Mouse (Mus musculus): ENCODE measurements around the gene Tbc1d23.

DNA sequence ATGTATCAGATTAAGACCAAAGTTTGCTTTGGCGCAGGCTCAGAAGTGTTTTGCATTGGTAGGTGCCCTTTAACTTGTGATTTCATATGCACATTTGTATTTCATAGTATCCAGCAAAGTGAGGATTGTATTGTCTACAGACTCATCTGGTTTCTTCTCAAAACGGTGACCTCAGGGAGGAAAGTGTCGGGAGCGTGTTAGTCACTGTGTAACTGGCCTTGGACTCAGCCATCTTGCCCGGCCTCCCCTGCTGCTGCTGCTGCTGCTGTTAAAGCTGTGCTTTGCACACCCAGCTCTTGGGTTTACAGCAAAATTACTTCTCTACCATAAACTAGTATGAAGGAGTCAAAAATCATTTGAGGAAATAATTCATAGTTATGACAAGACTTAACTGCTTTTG, 86.6 kb downstream of the Tbc1d23 start:
- no peak for TF ChIP-seq GATA1 (IDR thresholded peaks at IDR 0.05; ENCODE audit: low read length)
- no peak for TF ChIP-seq TAL1 (IDR thresholded peaks at IDR 0.05; ENCODE audit: low read length)

Measured in erythroblast, embryonic 14.5 days (primary cell).